Mouse (Mus musculus): Measurements from ENCODE around the gene Gtf2f2. TPM values are rescaled to one million over a fixed set of nuclear protein-coding genes. Genes with fewer than 3 reads are reported as not detected.

The Gtf2f2 gene
- polyA plus RNA-seq, 1 experiment from 2014 or later: 55.9 TPM

Other genes starting within 250 kb of the Gtf2f2 start
- gene Slc25a30, start 223.8 kb downstream of the Gtf2f2 start, polyA plus RNA-seq (2014; fragmentation: Nextera tagmentation; extraction: Ambion mirVana): 6.1 and 7.4 TPM in 2 replicates
- 1,068 and 1,141 TPM in 2 replicates for gene Tpt1, start 165.8 kb downstream of the Gtf2f2 start, polyA plus RNA-seq (2014; fragmentation: Nextera tagmentation; extraction: Ambion mirVana)
- gene Kctd4, start 55.9 kb downstream of the Gtf2f2 start, polyA plus RNA-seq (2014; fragmentation: Nextera tagmentation; extraction: Ambion mirVana): 0.34 and 0.38 TPM in 2 replicates
- 15.3 and 17.4 TPM in 2 replicates for gene Gpalpp1, start 99.9 kb upstream of the Gtf2f2 start, polyA plus RNA-seq (2014; fragmentation: Nextera tagmentation; extraction: Ambion mirVana)
- gene Nufip1, start 100.0 kb upstream of the Gtf2f2 start, polyA plus RNA-seq (2014; fragmentation: Nextera tagmentation; extraction: Ambion mirVana): 18.7 and 22.1 TPM in 2 replicates

All from embryonic facial prominence, embryonic 11.5 days (tissue).